In genomic region chr2:136051688-136052289, GRCm38 (mm10) we compare ENCODE assay signal across 9 mouse cellular contexts. TPM values are rescaled to one million over a fixed set of nuclear protein-coding genes. Genes with fewer than 3 reads are reported as not detected.
DNase-seq lines count a peak whose midpoint lies in the region; ATAC-seq and TF ChIP-seq lines count a peak whose summit lies in the region.
"Had no signal": no experiment of that assay in that cellular context is flagged by ENCODE, and none has a peak within 500 bp of the region (broad histone marks: within the 10 kb centered on the region; RNA-seq: fewer than 3 reads in every experiment).

TSS of gene Lamp5 (plus strand) at chr2:136052239.

- H3K9me3 ChIP-seq in heart, embryonic 12.5 days (replicated peaks) = 0 out of 2 replicates have a peak, but pooled peaks cover 4% of the 10 kb centered on the region
- H3K9me3 ChIP-seq in hindbrain, embryonic 11.5 days (ENCODE audit: control insufficient read depth, low read length) = no peaks in the 10 kb centered on the region
- no peaks in the 10 kb centered on the region for H3K9me3 ChIP-seq in midbrain, embryonic 11.5 days (ENCODE audit: control insufficient read depth, low read length)

- H3K36me3 ChIP-seq in heart, embryonic 12.5 days = no peaks in the 10 kb centered on the region
- no peaks in the 10 kb centered on the region for H3K36me3 ChIP-seq in hindbrain, embryonic 11.5 days (ENCODE audit: control insufficient read depth, insufficient read depth, low read length)
- H3K36me3 ChIP-seq in midbrain, embryonic 11.5 days (ENCODE audit: control insufficient read depth, insufficient read depth, low read length) = no peaks in the 10 kb centered on the region
- no peaks in the 10 kb centered on the region for H3K36me3 ChIP-seq in thymus, adult 2 months (ENCODE audit: control insufficient read depth, insufficient read depth, low read length)

- peak within 1 kb of the TSS; percentile 22 for H3K4me3 ChIP-seq in heart, embryonic 12.5 days
- peak within 1 kb of the TSS; percentile 23 for H3K4me3 ChIP-seq in hindbrain, embryonic 11.5 days (ENCODE audit: low read depth, low read length)
- peak within 1 kb of the TSS; percentile 13 for H3K4me3 ChIP-seq in midbrain, embryonic 11.5 days (ENCODE audit: low read depth, low read length)
- H3K4me3 ChIP-seq in thymus, adult 2 months (ENCODE audit: control insufficient read depth, insufficient read depth, low read length) = no peak within 1 kb of the TSS
- H3K4me3 ChIP-seq: erythroblast, embryonic 14.5 days had no signal

- peaks cover 28% of the 10 kb centered on the region for H3K27me3 ChIP-seq in heart, embryonic 12.5 days (replicated peaks)
- H3K27me3 ChIP-seq in hindbrain, embryonic 11.5 days (ENCODE audit: control insufficient read depth, insufficient read depth, low read length) = no peaks in the 10 kb centered on the region; the same call in 1 of the 2 replicates
- H3K27me3 ChIP-seq in midbrain, embryonic 11.5 days (ENCODE audit: control insufficient read depth, insufficient read depth, low read length) = no peaks in the 10 kb centered on the region
- no peaks in the 10 kb centered on the region for H3K27me3 ChIP-seq in thymus, adult 2 months (ENCODE audit: control insufficient read depth, insufficient read depth, low read length)

- TF ChIP-seq POLR2A in brain, embryonic 14.5 days (IDR thresholded peaks at IDR 0.05; ENCODE audit: borderline replicate concordance, extremely low read depth, insufficient read depth, insufficient read length, poor library complexity, severe bottlenecking) = no peak
- no peak for TF ChIP-seq POLR2A in thymus, adult 2 months (IDR thresholded peaks at IDR 0.05; ENCODE audit: control insufficient read depth, extremely low read depth, insufficient read depth, low read length, poor library complexity)

- 0 out of 2 replicates have a peak, but pooled peaks cover 3% of the 10 kb centered on the region for H3K4me1 ChIP-seq in heart, embryonic 12.5 days (replicated peaks)
- 0 out of 2 replicates have a peak, but pooled peaks cover 2% of the 10 kb centered on the region for H3K4me1 ChIP-seq in hindbrain, embryonic 11.5 days (replicated peaks; ENCODE audit: control insufficient read depth, insufficient read depth, low read length)
- H3K4me1 ChIP-seq in midbrain, embryonic 11.5 days (ENCODE audit: control insufficient read depth, insufficient read depth, low read length) = peaks cover 3% of the 10 kb centered on the region; the same call in 1 of the 2 replicates
- no peaks in the 10 kb centered on the region for H3K4me1 ChIP-seq in thymus, adult 2 months (replicated peaks; ENCODE audit: control insufficient read depth, insufficient read depth, low read length)

- no peak within 1 kb of the TSS; the same call in 1 of the 2 replicates for H3K9ac ChIP-seq in heart, embryonic 12.5 days
- peak within 1 kb of the TSS; percentile 50 for H3K9ac ChIP-seq in hindbrain, embryonic 11.5 days (ENCODE audit: low read depth, low read length)
- peak within 1 kb of the TSS; percentile 21; the same call in 1 of the 2 replicates for H3K9ac ChIP-seq in midbrain, embryonic 11.5 days (ENCODE audit: low read length)

- H3K27ac ChIP-seq in heart, embryonic 12.5 days (ENCODE audit: poor library complexity, severe bottlenecking) = no peak within 1 kb of the TSS
- H3K27ac ChIP-seq in hindbrain, embryonic 11.5 days (ENCODE audit: low read depth, low read length) = peak within 1 kb of the TSS; percentile 87
- no peak within 1 kb of the TSS for H3K27ac ChIP-seq in midbrain, embryonic 11.5 days (ENCODE audit: low read depth, low read length)
- no peak within 1 kb of the TSS for H3K27ac ChIP-seq in thymus, adult 2 months (ENCODE audit: control insufficient read depth, insufficient read depth, low read length)

- peak within 1 kb of the TSS; percentile 58 for H3K4me2 ChIP-seq in heart, embryonic 12.5 days
- peak within 1 kb of the TSS; percentile 20 for H3K4me2 ChIP-seq in hindbrain, embryonic 11.5 days (replicated peaks; ENCODE audit: low read depth, low read length)
- H3K4me2 ChIP-seq in midbrain, embryonic 11.5 days = peak within 1 kb of the TSS; percentile 46

- WGBS in heart, embryonic 12.5 days = 7% methylated on average over 8 of the region's 8 CpGs
- 2% methylated on average over 8 of the region's 8 CpGs for WGBS in hindbrain, embryonic 11.5 days
- 1% methylated on average over 8 of the region's 8 CpGs for WGBS in midbrain, embryonic 11.5 days
- 51% methylated on average over 8 of the region's 8 CpGs for WGBS in thymus, adult 2 months

- ATAC-seq in heart, embryonic 12.5 days (ENCODE audit: insufficient number of reproducible peaks, low FRiP score) = no peak
- ATAC-seq in hindbrain, embryonic 11.5 days (ENCODE audit: low FRiP score) = peak; percentile 82
- peak; percentile 82 for ATAC-seq in midbrain, embryonic 11.5 days (ENCODE audit: low FRiP score)
- no peak for ATAC-seq in activated CD4-positive, CD25-positive, alpha-beta regulatory T cell, adult 4 months

- DNase-seq in heart, postnatal 4 days = no peak
- peak; percentile 55 for DNase-seq in brain, embryonic 14.5 days (ENCODE audit: low read depth)
- DNase-seq in hindbrain, embryonic 11.5 days (ENCODE audit: low spot score) = peak; percentile 56
- peak; percentile 89 for DNase-seq in midbrain, embryonic 11.5 days (ENCODE audit: low spot score, missing footprints)
- no peak for DNase-seq in thymus, adult 2 months
- DNase-seq in kidney, adult 11 months = no peak

- no peak for TF ChIP-seq CTCF in brain, embryonic 14.5 days (IDR thresholded peaks at IDR 0.05; ENCODE audit: borderline replicate concordance, extremely low read depth, insufficient read depth, insufficient read length)
- no peak for TF ChIP-seq CTCF in thymus, adult 2 months (IDR thresholded peaks at IDR 0.05; ENCODE audit: borderline replicate concordance, control insufficient read depth, extremely low read depth, insufficient read depth, low read length, poor library complexity)

RNA-seq across cellular contexts. Expression of gene Lamp5, which starts in this region (rescaled TPM):
- polyA plus RNA-seq in heart, embryonic 12.5 days (2016; fragmentation: Nextera tagmentation; extraction: Ambion mirVana) = 0.13 TPM in 2 replicates
- not detected for total RNA-seq in heart, postnatal 4 days (2021)
- polyA plus RNA-seq in brain, embryonic 14.5 days (2012; rRNA removed) = 29.8 and 102 TPM in 2 replicates
- polyA plus RNA-seq in hindbrain, embryonic 11.5 days (2014; fragmentation: Nextera tagmentation; extraction: Ambion mirVana) = 73.1 and 88.1 TPM in 2 replicates
- 5.1 and 5.3 TPM in 2 replicates for polyA plus RNA-seq in midbrain, embryonic 11.5 days (2014; fragmentation: Nextera tagmentation; extraction: Ambion mirVana)
- not detected in 2 replicates for polyA plus RNA-seq in thymus, adult 2 months (2012; rRNA removed)
- polyA plus RNA-seq in activated CD4-positive, CD25-positive, alpha-beta regulatory T cell, adult 4 months (2017; shearing (Covaris generic)) = not detected
- polyA plus RNA-seq: erythroblast, embryonic 14.5 days had no signal

Comparison
In these comparisons a context has a peak if more than half of its experiments do, and no peak if none do; other contexts are left out.
1. ATAC-seq: peak in hindbrain, embryonic 11.5 days (single experiment) and midbrain, embryonic 11.5 days (single experiment); none in heart, embryonic 12.5 days (single experiment) and activated CD4-positive, CD25-positive, alpha-beta regulatory T cell, adult 4 months (single experiment).
2. DNase-seq: peak in brain, embryonic 14.5 days (single experiment), hindbrain, embryonic 11.5 days (single experiment) and midbrain, embryonic 11.5 days (single experiment); none in heart, postnatal 4 days (single experiment), thymus, adult 2 months (single experiment) and kidney, adult 11 months (single experiment).
3. Peak in every context shown above with its lines, with median percentiles within 50 percentile points of each other: H3K4me2 ChIP-seq.